Mouse (Mus musculus): ENCODE data around the gene Slc26a10. TPM values are rescaled to one million over a fixed set of nuclear protein-coding genes. Genes with fewer than 3 reads are reported as not detected.

Gene Slc26a10
- polyA plus RNA-seq, 2 experiments, result 1.3 to 1.7 TPM

DNA sequence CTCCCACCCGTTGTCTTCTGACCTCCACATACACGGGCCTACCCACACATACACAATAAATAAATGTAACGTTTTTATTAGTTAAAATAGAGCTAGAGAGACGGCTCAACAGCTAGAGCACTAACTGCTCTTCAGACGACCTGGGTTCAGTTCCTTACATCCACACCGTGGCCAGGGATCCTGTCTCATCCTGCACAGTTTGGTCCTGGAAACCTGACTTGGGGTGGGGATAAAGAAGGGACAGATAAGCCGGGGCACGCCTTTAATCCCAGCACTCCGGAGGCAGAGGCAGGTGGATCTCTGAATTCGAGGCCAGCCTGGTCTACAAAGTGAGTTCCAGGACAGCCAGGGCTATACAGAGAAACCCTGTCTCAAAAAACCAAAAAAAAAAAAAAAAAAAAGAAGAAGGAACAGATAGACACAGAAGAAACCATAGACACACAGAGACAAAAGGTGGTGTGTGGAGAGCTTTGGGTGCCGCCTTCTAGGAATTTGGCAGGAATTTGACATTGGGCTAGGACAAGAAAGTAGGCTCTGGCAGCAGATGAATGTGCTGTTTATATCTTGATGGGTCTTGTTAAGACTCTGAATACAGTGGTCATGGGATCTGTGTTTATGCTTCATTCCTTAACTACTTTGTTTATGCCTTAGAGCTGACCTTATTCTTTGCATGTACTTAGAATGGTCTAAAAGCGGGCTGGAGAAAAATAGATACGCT is 33.4 kb upstream of the Slc26a10 start:
- WGBS (ENCODE audit: insufficient replicate concordance), result 73% methylated on average over 13 of the region's 13 CpGs
- no peaks in the 10 kb centered on the region for H3K9me3 ChIP-seq (ENCODE audit: control insufficient read depth, low read length)
- H3K4me3 ChIP-seq (ENCODE audit: insufficient read depth in 1 of 2, low read depth in 2 of 2, low read length in 2 of 2), result no peak overlapping the region
- H3K9ac ChIP-seq (replicated peaks), result no peak overlapping the region
- H3K4me1 ChIP-seq (replicated peaks; ENCODE audit: control insufficient read depth in 2 of 2, insufficient read depth in 2 of 2, low read length in 1 of 2), result peaks cover 16 to 26% of the 10 kb centered on the region in 2 experiments
- no peaks in the 10 kb centered on the region for H3K27me3 ChIP-seq (ENCODE audit: control insufficient read depth, insufficient read depth, low read length)
- peaks cover 7% of the 10 kb centered on the region for H3K36me3 ChIP-seq (replicated peaks; ENCODE audit: control insufficient read depth, insufficient read depth, low read depth)
- H3K4me2 ChIP-seq (ENCODE audit: low read depth), result no peak overlapping the region
- ATAC-seq (ENCODE audit: insufficient read depth), result no peak
- TF ChIP-seq EP300 (IDR thresholded peaks at IDR 0.05; ENCODE audit: low read depth) (no peak), CTCF (IDR thresholded peaks at IDR 0.05; ENCODE audit: low read depth) (no peak)
- H3K27ac ChIP-seq, result no peak overlapping the region
- DNase-seq (ENCODE audit: low read depth in 3 of 3, low spot score in 3 of 3), result no peak

- Histone ChIP-seq H3K27ac (no peak overlapping the region), H3K4me2 (ENCODE audit: low read depth) (no peak overlapping the region), H3K9ac (replicated peaks) (no peak overlapping the region), H3K4me1 (replicated peaks; ENCODE audit: control insufficient read depth in 2 of 2, insufficient read depth in 2 of 2, low read length in 1 of 2) (peaks cover 16 to 28% of the 10 kb centered on the region in 2 experiments), H3K9me3 (ENCODE audit: control insufficient read depth, low read length) (no peaks in the 10 kb centered on the region), H3K27me3 (ENCODE audit: control insufficient read depth, insufficient read depth, low read length) (no peaks in the 10 kb centered on the region), H3K36me3 (replicated peaks; ENCODE audit: control insufficient read depth, insufficient read depth, low read depth) (peaks cover 13% of the 10 kb centered on the region), H3K4me3 (ENCODE audit: insufficient read depth in 1 of 2, low read depth in 2 of 2, low read length in 2 of 2) (no peak overlapping the region)
- TF ChIP-seq EP300 (IDR thresholded peaks at IDR 0.05; ENCODE audit: low read depth) (no peak), CTCF (IDR thresholded peaks at IDR 0.05; ENCODE audit: low read depth) (no peak)
- WGBS (ENCODE audit: insufficient replicate concordance), result 84% methylated on average over 8 of the region's 8 CpGs
- no peak for ATAC-seq (ENCODE audit: insufficient read depth)
- DNase-seq (ENCODE audit: low read depth in 3 of 3, low spot score in 3 of 3), result no peak
These were observed 32.8 kb upstream of the Slc26a10 start for GRCm38 (mm10) chr10:127213272-127213671.

GRCm38 (mm10) chr10:127211414-127211854 is 31.0 kb upstream of the Slc26a10 start, which contains the start of gene Pip4k2c:
Gene Pip4k2c, minus strand, starts transcription at chr10:127211585.
- peak within 1 kb of the TSS; percentile 89 to 97 for H3K4me3 ChIP-seq (ENCODE audit: insufficient read depth in 1 of 2, low read depth in 2 of 2, low read length in 2 of 2)
- TF ChIP-seq CTCF (IDR thresholded peaks at IDR 0.05; ENCODE audit: low read depth) (no peak), EP300 (IDR thresholded peaks at IDR 0.05; ENCODE audit: low read depth) (peak; percentile 27; the same call in 1 of the 2 replicates)
- H3K9me3 ChIP-seq (ENCODE audit: control insufficient read depth, low read length), result no peaks in the 10 kb centered on the region
- peaks cover 24 to 30% of the 10 kb centered on the region in 2 experiments for H3K4me1 ChIP-seq (replicated peaks; ENCODE audit: control insufficient read depth in 2 of 2, insufficient read depth in 2 of 2, low read length in 1 of 2)
- DNase-seq (ENCODE audit: low read depth in 3 of 3, low spot score in 3 of 3) (peak; percentile 80 to 83 (median 80)), ATAC-seq (ENCODE audit: insufficient read depth) (peak; percentile 92)
- peaks cover 31% of the 10 kb centered on the region for H3K36me3 ChIP-seq (replicated peaks; ENCODE audit: control insufficient read depth, insufficient read depth, low read depth)
- H3K4me2 ChIP-seq (ENCODE audit: low read depth), result peak within 1 kb of the TSS; percentile 88
- no peaks in the 10 kb centered on the region for H3K27me3 ChIP-seq (ENCODE audit: control insufficient read depth, insufficient read depth, low read length)
- WGBS (ENCODE audit: insufficient replicate concordance), result under 1% methylated on average over 47 of the region's 47 CpGs
- peak within 1 kb of the TSS; percentile 88 for H3K9ac ChIP-seq (replicated peaks)
- peak within 1 kb of the TSS; percentile 80 for H3K27ac ChIP-seq

GRCm38 (mm10) chr10:127210961-127211405 is 30.5 kb upstream of the Slc26a10 start:
- Histone ChIP-seq H3K27me3 (ENCODE audit: control insufficient read depth, insufficient read depth, low read length) (no peaks in the 10 kb centered on the region), H3K4me1 (replicated peaks; ENCODE audit: control insufficient read depth in 2 of 2, insufficient read depth in 2 of 2, low read length in 1 of 2) (peaks cover 27 to 34% of the 10 kb centered on the region in 2 experiments), H3K9ac (replicated peaks) (peak overlapping the region; percentile 88), H3K4me2 (ENCODE audit: low read depth) (peak overlapping the region; percentile 88), H3K4me3 (ENCODE audit: insufficient read depth in 1 of 2, low read depth in 2 of 2, low read length in 2 of 2) (peak overlapping the region; percentile 89 to 97), H3K36me3 (replicated peaks; ENCODE audit: control insufficient read depth, insufficient read depth, low read depth) (peaks cover 36% of the 10 kb centered on the region), H3K9me3 (ENCODE audit: control insufficient read depth, low read length) (no peaks in the 10 kb centered on the region), H3K27ac (peak overlapping the region; percentile 80)
- 1% methylated on average over 23 of the region's 25 CpGs for WGBS (ENCODE audit: insufficient replicate concordance)
- peak; percentile 71 for ATAC-seq (ENCODE audit: insufficient read depth)
- no peak for DNase-seq (ENCODE audit: low read depth in 3 of 3, low spot score in 3 of 3)
- TF ChIP-seq EP300 (IDR thresholded peaks at IDR 0.05; ENCODE audit: low read depth) (no peak), CTCF (IDR thresholded peaks at IDR 0.05; ENCODE audit: low read depth) (no peak)

DNA sequence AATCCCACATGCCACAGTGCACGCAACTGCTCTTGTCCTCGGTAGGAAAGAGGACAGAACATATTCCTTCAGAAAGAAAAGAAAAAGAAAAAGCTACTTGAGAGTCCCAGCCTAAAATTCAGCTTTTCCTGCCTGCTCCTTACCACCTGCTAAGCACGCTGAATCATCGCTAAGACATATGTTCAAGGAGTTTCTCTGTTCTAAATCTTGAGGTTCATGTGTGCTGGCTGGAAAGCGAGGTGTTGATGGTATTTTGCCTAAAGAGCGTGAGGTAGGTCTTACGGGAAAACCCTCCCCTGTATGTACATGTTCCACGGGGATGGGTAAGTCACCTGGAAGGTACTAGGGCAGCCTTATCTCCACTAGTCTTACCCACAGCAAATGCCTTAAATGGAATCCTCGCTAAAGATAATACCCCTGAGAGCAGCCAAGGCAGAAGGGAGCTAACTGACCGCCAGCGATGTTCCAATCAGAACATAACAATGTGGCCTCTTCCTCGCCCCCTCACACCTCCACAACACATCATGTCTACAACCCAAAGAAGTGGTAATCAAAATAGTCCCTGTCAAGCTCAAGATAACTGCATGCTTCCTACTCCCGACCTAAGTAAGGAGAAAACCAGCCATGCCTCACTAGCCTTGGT is 29.6 kb upstream of the Slc26a10 start:
- TF ChIP-seq CTCF (IDR thresholded peaks at IDR 0.05; ENCODE audit: low read depth), result no peak
- TF ChIP-seq EP300 (IDR thresholded peaks at IDR 0.05; ENCODE audit: low read depth), result no peak
- Histone ChIP-seq H3K9me3 (ENCODE audit: control insufficient read depth, low read length) (no peaks in the 10 kb centered on the region), H3K36me3 (replicated peaks; ENCODE audit: control insufficient read depth, insufficient read depth, low read depth) (peaks cover 43% of the 10 kb centered on the region), H3K4me1 (replicated peaks; ENCODE audit: control insufficient read depth in 2 of 2, insufficient read depth in 2 of 2, low read length in 1 of 2) (peaks cover 33 to 42% of the 10 kb centered on the region in 2 experiments), H3K9ac (replicated peaks) (peak overlapping the region; percentile 88), H3K27ac (peak overlapping the region; percentile 80), H3K4me3 (ENCODE audit: insufficient read depth in 1 of 2, low read depth in 2 of 2, low read length in 2 of 2) (peak overlapping the region; percentile 89 to 97), H3K4me2 (ENCODE audit: low read depth) (peak overlapping the region; percentile 88), H3K27me3 (ENCODE audit: control insufficient read depth, insufficient read depth, low read length) (no peaks in the 10 kb centered on the region)
- DNase-seq (ENCODE audit: low read depth in 3 of 3, low spot score in 3 of 3), result no peak
- no peak for ATAC-seq (ENCODE audit: insufficient read depth)
- WGBS (ENCODE audit: insufficient replicate concordance), result 42% methylated on average over 13 of the region's 13 CpGs
